Mouse (Mus musculus) hindbrain, embryonic 16.5 days (tissue): ENCODE results near the gene Ube2d3. TPM values are rescaled to one million over a fixed set of nuclear protein-coding genes. Genes with fewer than 3 reads are reported as not detected.

Experiments used
- ATAC-seq: fragments of 200-750 bp; cut with Nextera tagmentation; 2 replicates; pipeline ENCODE4 v1.8.0; 2017; ENCODE audit warnings: moderate TSS enrichment, moderate library complexity
- H3K27ac ChIP-seq: fragments of 300-500 bp; sonication (generic); 2 replicates; pipeline ENCODE4 v1.5.1; 2014; ENCODE audit warnings: low read depth, mild to moderate bottlenecking, control low read depth, low read length, moderate library complexity
- H3K27me3 ChIP-seq: fragments of 300-500 bp; sonication (generic); replicated peaks from 2 replicates; pipeline ENCODE4 v1.6.1; 2014; ENCODE audit warnings: low read length; ENCODE audit not compliant: control insufficient read depth, insufficient read depth
- H3K36me3 ChIP-seq: fragments of 300-500 bp; sonication (generic); 2 replicates; pipeline ENCODE4 v1.6.1; 2014; ENCODE audit warnings: mild to moderate bottlenecking, low read length, moderate library complexity, mixed read lengths; ENCODE audit not compliant: control insufficient read depth, insufficient read depth
- H3K4me1 ChIP-seq: fragments of 300-500 bp; sonication (generic); 2 replicates; pipeline ENCODE4 v1.6.1; 2014; ENCODE audit warnings: low read depth, low read length; ENCODE audit not compliant: control insufficient read depth, insufficient read depth
- H3K4me2 ChIP-seq: fragments of 300-500 bp; sonication (generic); 2 replicates; pipeline ENCODE4 v1.6.1; 2014; ENCODE audit warnings: mild to moderate bottlenecking, low read length, control low read depth, moderate library complexity
- H3K4me3 ChIP-seq: fragments of 300-500 bp; sonication (generic); 2 replicates; pipeline ENCODE4 v1.5.1; 2014; ENCODE audit warnings: mild to moderate bottlenecking, low read length, control low read depth, moderate library complexity
- H3K9ac ChIP-seq: fragments of 300-500 bp; sonication (generic); 2 replicates; pipeline ENCODE4 v1.6.1; 2014; ENCODE audit warnings: low read depth, mild to moderate bottlenecking, control low read depth, low read length, moderate library complexity
- H3K9me3 ChIP-seq: fragments of 300-500 bp; sonication (generic); 2 replicates; pipeline ENCODE4 v1.6.1; 2014; ENCODE audit warnings: mild to moderate bottlenecking, low read length, moderate library complexity; ENCODE audit not compliant: control insufficient read depth
- WGBS: fragments of 180-500 bp; shearing (Covaris S2); extraction: QIAGEN DNeasy Blood & Tissue Kit; methylation state at CpG from one replicate; pipeline ENCODE4 v1.1.7; 2014; 5-methylcytosine and 5-hydroxymethylcytosine counted together
- polyA plus RNA-seq: library from polyadenylated mRNA; unstranded; fragments of >200 nt; fragmentation: Nextera tagmentation; extraction: Ambion mirVana; gene quantifications from 2 replicates; pipeline ENCODE4 v1.2.1, GENCODE M21; 2015

Gene Ube2d3
- polyA plus RNA-seq: 331 and 360 TPM in 2 replicates

GRCm38 (mm10) chr3:135437758-135438495 is at the start of gene Ube2d3:
Ube2d3 (plus strand) TSS chr3:135438149.
- WGBS: 0% methylated on average over 56 of the region's 56 CpGs
- H3K27me3 ChIP-seq: no peaks in the 10 kb centered on the region
- peak within 1 kb of the TSS; percentile 85 for H3K4me3 ChIP-seq
- peak within 1 kb of the TSS; percentile 69 for H3K4me2 ChIP-seq
- ATAC-seq: peak; percentile 96
- H3K27ac ChIP-seq: peak within 1 kb of the TSS; percentile 100
- no peaks in the 10 kb centered on the region for H3K9me3 ChIP-seq
- peaks cover 24% of the 10 kb centered on the region for H3K4me1 ChIP-seq
- H3K9ac ChIP-seq: peak within 1 kb of the TSS; percentile 99
- no peaks in the 10 kb centered on the region for H3K36me3 ChIP-seq

GRCm38 (mm10) chr3:135393186-135393585 is 44.8 kb upstream of the Ube2d3 start:
- Histone ChIP-seq H3K4me2 (no peak overlapping the region), H3K4me1 (no peaks in the 10 kb centered on the region), H3K4me3 (no peak overlapping the region), H3K9me3 (no peaks in the 10 kb centered on the region), H3K27ac (no peak overlapping the region), H3K27me3 (no peaks in the 10 kb centered on the region), H3K36me3 (no peaks in the 10 kb centered on the region), H3K9ac (no peak overlapping the region)
- no peak for ATAC-seq
- WGBS: 78% methylated on average over 6 of the region's 6 CpGs

- Histone ChIP-seq H3K9ac (no peak overlapping the region), H3K9me3 (no peaks in the 10 kb centered on the region), H3K4me3 (no peak overlapping the region), H3K4me2 (no peak overlapping the region), H3K36me3 (no peaks in the 10 kb centered on the region), H3K4me1 (no peaks in the 10 kb centered on the region), H3K27ac (no peak overlapping the region), H3K27me3 (no peaks in the 10 kb centered on the region)
- ATAC-seq: no peak
- WGBS: 84% methylated on average over 5 of the region's 5 CpGs
Observed at GRCm38 (mm10) chr3:135395085-135395484, 42.9 kb upstream of the Ube2d3 start.

- H3K36me3 ChIP-seq: no peaks in the 10 kb centered on the region
- no peak for ATAC-seq
- no peak overlapping the region for H3K27ac ChIP-seq
- H3K4me2 ChIP-seq: no peak overlapping the region
- no peaks in the 10 kb centered on the region for H3K27me3 ChIP-seq
- H3K4me1 ChIP-seq: no peaks in the 10 kb centered on the region
- no peak overlapping the region for H3K4me3 ChIP-seq
- no peaks in the 10 kb centered on the region for H3K9me3 ChIP-seq
- H3K9ac ChIP-seq: no peak overlapping the region
- WGBS: 39% methylated on average over 6 of the region's 6 CpGs
Observed at GRCm38 (mm10) chr3:135396081-135396480, 41.9 kb upstream of the Ube2d3 start.

GRCm38 (mm10) chr3:135397112-135397511 is 40.8 kb upstream of the Ube2d3 start:
- Histone ChIP-seq H3K36me3 (no peaks in the 10 kb centered on the region), H3K9ac (no peak overlapping the region), H3K27me3 (no peaks in the 10 kb centered on the region), H3K4me1 (no peaks in the 10 kb centered on the region), H3K9me3 (no peaks in the 10 kb centered on the region), H3K4me3 (no peak overlapping the region), H3K27ac (no peak overlapping the region), H3K4me2 (no peak overlapping the region)
- no peak for ATAC-seq

- H3K36me3 ChIP-seq: peaks cover 5% of the 10 kb centered on the region; the same call in 1 of the 2 replicates
- ATAC-seq: peak; percentile 89
- no peaks in the 10 kb centered on the region for H3K27me3 ChIP-seq
- H3K4me1 ChIP-seq: no peaks in the 10 kb centered on the region
- H3K9me3 ChIP-seq: no peaks in the 10 kb centered on the region
- H3K4me2 ChIP-seq: no peak overlapping the region
- WGBS: 12% methylated on average over 10 of the region's 10 CpGs
- no peak overlapping the region for H3K27ac ChIP-seq
- H3K4me3 ChIP-seq: no peak overlapping the region
- H3K9ac ChIP-seq: no peak overlapping the region
Observed at GRCm38 (mm10) chr3:135402201-135402658, 35.7 kb upstream of the Ube2d3 start.

GRCm38 (mm10) chr3:135403211-135403610 is 34.7 kb upstream of the Ube2d3 start:
- Histone ChIP-seq H3K4me1 (no peaks in the 10 kb centered on the region), H3K27ac (no peak overlapping the region), H3K27me3 (no peaks in the 10 kb centered on the region), H3K9ac (no peak overlapping the region), H3K4me2 (no peak overlapping the region), H3K36me3 (peaks cover 5% of the 10 kb centered on the region; the same call in 1 of the 2 replicates), H3K4me3 (no peak overlapping the region), H3K9me3 (no peaks in the 10 kb centered on the region)
- 75% methylated on average over 9 of the region's 9 CpGs for WGBS
- no peak for ATAC-seq

- Histone ChIP-seq H3K4me1 (no peaks in the 10 kb centered on the region), H3K36me3 (peaks cover 8% of the 10 kb centered on the region), H3K4me2 (no peak overlapping the region), H3K27me3 (no peaks in the 10 kb centered on the region), H3K4me3 (no peak overlapping the region), H3K27ac (no peak overlapping the region), H3K9me3 (no peaks in the 10 kb centered on the region), H3K9ac (no peak overlapping the region)
- no peak for ATAC-seq
- 85% methylated on average over 5 of the region's 5 CpGs for WGBS
Observed at GRCm38 (mm10) chr3:135403856-135404255, 34.1 kb upstream of the Ube2d3 start.

GRCm38 (mm10) chr3:135404599-135404998 is 33.4 kb upstream of the Ube2d3 start:
- Histone ChIP-seq H3K4me1 (no peaks in the 10 kb centered on the region), H3K27me3 (no peaks in the 10 kb centered on the region), H3K9ac (no peak overlapping the region), H3K36me3 (peaks cover 8% of the 10 kb centered on the region), H3K4me2 (no peak overlapping the region), H3K27ac (no peak overlapping the region), H3K4me3 (no peak overlapping the region), H3K9me3 (no peaks in the 10 kb centered on the region)
- no peak for ATAC-seq
- WGBS: 68% methylated on average over 4 of the region's 4 CpGs
